Mouse (Mus musculus) heart, postnatal 0 days (tissue): ENCODE results near the gene B3gat3. TPM values are rescaled to one million over a fixed set of nuclear protein-coding genes. Genes with fewer than 3 reads are reported as not detected.

ENCODE experiments used
- ATAC-seq: fragments of 200-750 bp; cut with Nextera tagmentation; 2 replicates; pipeline ENCODE4 v1.8.0; 2017; ENCODE audit warnings: low read depth, moderate number of reproducible peaks, moderate library complexity; ENCODE audit not compliant: insufficient read depth
- DNase-seq: peaks from one replicate; pipeline ENCODE4 v3.0.0-alpha.2; 2016; ENCODE audit warnings: low spot score
- H3K27ac ChIP-seq: fragments of 300-500 bp; sonication (generic); 2 replicates; pipeline ENCODE4 v1.5.1; 2014; ENCODE audit warnings: low read depth, mild to moderate bottlenecking
- H3K27me3 ChIP-seq: fragments of 300-500 bp; sonication (generic); 2 replicates; pipeline ENCODE4 v1.6.1; 2014; ENCODE audit warnings: low read length, mixed read lengths; ENCODE audit not compliant: control insufficient read depth, insufficient read depth
- H3K36me3 ChIP-seq: fragments of 300-500 bp; sonication (generic); replicated peaks from 2 replicates; pipeline ENCODE4 v1.6.1; 2014; ENCODE audit warnings: low read length, mixed read lengths; ENCODE audit not compliant: control insufficient read depth, insufficient read depth
- H3K4me1 ChIP-seq: fragments of 300-500 bp; sonication (generic); 2 replicates; pipeline ENCODE4 v1.6.1; 2014; ENCODE audit warnings: antibody characterized with exemption; ENCODE audit not compliant: control insufficient read depth, insufficient read depth
- H3K4me2 ChIP-seq: fragments of 300-500 bp; sonication (generic); 2 replicates; pipeline ENCODE4 v1.6.1; 2014; ENCODE audit warnings: low read depth, mild to moderate bottlenecking, low read length, moderate library complexity
- H3K4me3 ChIP-seq: fragments of 300-500 bp; sonication (generic); 2 replicates; pipeline ENCODE4 v1.5.1; 2014; ENCODE audit warnings: low read depth, low read length
- H3K9ac ChIP-seq: fragments of 300-500 bp; sonication (generic); replicated peaks from 2 replicates; pipeline ENCODE4 v1.6.1; 2014; ENCODE audit warnings: low read depth, low read length, mixed read lengths
- H3K9me3 ChIP-seq: fragments of 300-500 bp; sonication (generic); replicated peaks from 2 replicates; pipeline ENCODE4 v1.6.1; 2016; ENCODE audit warnings: low read length; ENCODE audit not compliant: control insufficient read depth
- CTCF ChIP-seq: IDR thresholded peaks from 2 replicates; pipeline ENCODE4 v1.5.1; 2016; ENCODE audit warnings: antibody characterized with exemption, control low read depth, low read depth
- EP300 ChIP-seq: IDR thresholded peaks from 2 replicates; pipeline ENCODE4 v1.6.1; 2016; ENCODE audit warnings: antibody characterized with exemption, low read depth
- WGBS: fragments of 180-500 bp; shearing (Covaris S2); extraction: QIAGEN DNeasy Blood & Tissue Kit; methylation state at CpG from one replicate; pipeline ENCODE4 v1.1.7; 2014; 5-methylcytosine and 5-hydroxymethylcytosine counted together
- polyA plus RNA-seq: library from polyadenylated mRNA; unstranded; fragments of >200 nt; fragmentation: Nextera tagmentation; extraction: Ambion mirVana; gene quantifications from 2 replicates; pipeline ENCODE4 v1.2.1, GENCODE M21; 2015
- total RNA-seq: library from RNA; depleted of rRNA; stranded (reverse); fragments of >200 nt; gene quantifications from 2 replicates; pipeline ENCODE4 v1.2.3, GENCODE M21; 2014; ENCODE audit warnings: low replicate concordance

Gene B3gat3
- total and polyA plus RNA-seq, 2 experiments from 2014 or later: 26.8 to 54.2 TPM

DNA sequence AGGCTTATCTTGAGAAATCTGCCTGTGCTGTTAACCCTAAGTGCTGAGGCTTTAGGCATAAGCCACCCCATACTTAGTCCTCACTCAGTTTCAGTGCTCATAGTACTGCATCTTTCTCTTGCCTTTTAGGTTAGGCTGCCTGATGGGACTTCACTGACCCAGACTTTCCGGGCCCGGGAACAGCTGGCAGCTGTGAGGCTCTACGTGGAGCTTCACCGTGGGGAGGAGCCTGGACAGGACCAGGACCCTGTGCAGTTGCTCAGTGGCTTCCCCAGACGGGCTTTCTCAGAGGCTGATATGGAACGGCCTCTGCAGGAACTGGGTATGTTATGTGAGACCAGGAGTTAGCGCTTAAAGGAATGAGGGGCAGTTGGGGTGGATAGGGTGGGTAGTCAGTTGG lies 45.1 kb upstream of the B3gat3 start:
- no peak for TF ChIP-seq EP300
- no peak for TF ChIP-seq CTCF
- Histone ChIP-seq H3K36me3 (peaks cover 43% of the 10 kb centered on the region), H3K9me3 (no peaks in the 10 kb centered on the region), H3K9ac (no peak overlapping the region), H3K4me3 (no peak overlapping the region), H3K4me2 (no peak overlapping the region), H3K27me3 (no peaks in the 10 kb centered on the region), H3K4me1 (peaks cover 3% of the 10 kb centered on the region), H3K27ac (no peak overlapping the region)
- WGBS: 87% methylated on average over 7 of the region's 7 CpGs
- DNase-seq: no peak
- ATAC-seq: no peak

DNA sequence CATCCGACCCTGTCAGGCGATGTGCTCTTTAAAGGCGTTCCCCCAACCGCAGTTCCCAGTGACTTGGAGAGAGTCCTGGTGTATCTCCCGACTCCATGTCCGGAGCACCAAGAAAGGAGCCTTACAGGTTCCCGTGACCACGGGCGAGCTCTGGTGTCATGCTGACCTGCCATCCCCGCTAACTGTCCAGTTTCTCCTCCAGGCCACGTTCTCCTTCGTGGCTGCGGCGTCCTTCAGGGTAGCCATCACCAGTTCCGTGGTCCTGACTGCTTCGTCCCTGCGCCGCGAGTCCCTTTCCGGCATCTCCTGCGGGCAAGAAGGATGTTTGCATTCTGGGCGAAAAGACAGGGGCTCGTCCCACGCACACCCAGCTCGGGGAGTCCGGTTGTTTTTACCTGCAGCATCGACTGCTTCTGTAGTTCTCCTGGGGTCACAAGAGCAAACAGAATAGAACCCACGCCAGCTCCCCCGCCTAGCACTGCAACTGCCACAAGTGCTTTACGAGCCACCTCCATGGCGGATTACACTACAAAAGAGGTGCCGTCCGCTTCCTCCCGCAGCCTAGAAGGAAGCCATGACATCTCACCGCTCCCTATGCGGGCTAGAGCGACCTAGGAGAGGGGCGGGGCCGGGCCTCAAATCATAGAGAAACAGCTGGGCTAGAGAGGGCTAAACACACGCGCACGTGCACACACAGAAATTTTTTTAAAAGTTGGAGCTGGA lies 39.7 kb upstream of the B3gat3 start, which contains the start of gene Uqcc3:
Gene Uqcc3, minus strand, starts transcription at position 613 of the 723 bp plus-strand sequence.
- no peak for TF ChIP-seq CTCF
- H3K4me1 ChIP-seq: peaks cover 3% of the 10 kb centered on the region
- H3K27me3 ChIP-seq: no peaks in the 10 kb centered on the region
- peak; percentile 98 for ATAC-seq
- peak within 1 kb of the TSS; percentile 75 for H3K9ac ChIP-seq
- no peaks in the 10 kb centered on the region for H3K9me3 ChIP-seq
- peaks cover 21% of the 10 kb centered on the region for H3K36me3 ChIP-seq
- WGBS: under 1% methylated on average over 42 of the region's 42 CpGs
- H3K4me2 ChIP-seq: peak within 1 kb of the TSS; percentile 93
- H3K4me3 ChIP-seq: peak within 1 kb of the TSS; percentile 72
- DNase-seq: peak; percentile 90
- peak within 1 kb of the TSS; percentile 79 for H3K27ac ChIP-seq

DNA sequence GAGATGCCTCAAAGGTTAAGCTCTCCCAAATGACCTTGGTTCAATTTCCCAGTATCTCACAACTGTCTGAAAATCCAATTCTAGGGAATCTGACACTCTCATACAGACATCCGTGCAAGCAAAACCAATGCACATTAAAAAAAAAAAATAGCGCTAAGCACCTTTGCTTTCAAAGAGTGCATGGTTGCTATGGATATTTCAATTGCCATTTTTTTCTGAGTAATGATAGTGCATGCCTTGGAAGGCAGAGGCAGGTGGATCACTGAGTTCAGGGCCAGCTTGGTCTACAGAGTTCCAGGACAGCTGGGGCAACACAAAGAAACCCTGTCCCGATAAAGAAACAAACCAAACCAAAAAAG lies 39.2 kb upstream of the B3gat3 start:
- Histone ChIP-seq H3K36me3 (peaks cover 16% of the 10 kb centered on the region), H3K4me1 (peaks cover 3% of the 10 kb centered on the region), H3K4me2 (peak overlapping the region; percentile 93), H3K27me3 (no peaks in the 10 kb centered on the region), H3K4me3 (peak overlapping the region; percentile 72), H3K27ac (peak overlapping the region; percentile 20; the same call in 1 of the 2 replicates), H3K9me3 (no peaks in the 10 kb centered on the region), H3K9ac (no peak overlapping the region)
- TF ChIP-seq CTCF (no peak), EP300 (no peak)
- ATAC-seq: no peak
- WGBS: 15% methylated on average over 3 of the region's 3 CpGs
- DNase-seq: no peak

DNA sequence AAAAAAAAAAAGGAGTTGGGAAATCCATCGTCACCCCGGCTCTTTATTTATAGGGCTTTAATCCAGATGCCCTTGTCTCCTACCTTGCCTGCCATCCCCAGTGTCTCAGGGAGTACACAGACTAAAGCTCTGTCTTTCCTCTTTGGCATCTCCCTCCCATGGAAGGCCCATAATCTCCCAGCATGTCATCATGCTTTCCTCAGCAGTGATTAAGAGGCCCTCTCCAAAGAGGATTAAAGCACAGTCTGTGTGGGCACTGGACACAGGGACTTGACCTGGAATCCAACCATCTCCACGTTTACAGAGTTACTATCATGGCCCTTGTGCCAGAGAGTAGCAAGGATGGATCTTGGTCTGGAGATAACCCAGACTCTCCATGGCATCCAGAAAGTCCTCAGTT lies 36.6 kb upstream of the B3gat3 start, which contains the start of the genes Lbhd1 and Gm49403:
Gene Lbhd1, plus strand, starts transcription at position 117 of the 400 bp plus-strand sequence.
Gene Gm49403, plus strand, starts transcription at position 315 of the 400 bp plus-strand sequence.
- H3K9me3 ChIP-seq: no peaks in the 10 kb centered on the region
- 45% methylated on average over 3 of the region's 3 CpGs for WGBS
- TF ChIP-seq CTCF (no peak), EP300 (no peak)

DNA sequence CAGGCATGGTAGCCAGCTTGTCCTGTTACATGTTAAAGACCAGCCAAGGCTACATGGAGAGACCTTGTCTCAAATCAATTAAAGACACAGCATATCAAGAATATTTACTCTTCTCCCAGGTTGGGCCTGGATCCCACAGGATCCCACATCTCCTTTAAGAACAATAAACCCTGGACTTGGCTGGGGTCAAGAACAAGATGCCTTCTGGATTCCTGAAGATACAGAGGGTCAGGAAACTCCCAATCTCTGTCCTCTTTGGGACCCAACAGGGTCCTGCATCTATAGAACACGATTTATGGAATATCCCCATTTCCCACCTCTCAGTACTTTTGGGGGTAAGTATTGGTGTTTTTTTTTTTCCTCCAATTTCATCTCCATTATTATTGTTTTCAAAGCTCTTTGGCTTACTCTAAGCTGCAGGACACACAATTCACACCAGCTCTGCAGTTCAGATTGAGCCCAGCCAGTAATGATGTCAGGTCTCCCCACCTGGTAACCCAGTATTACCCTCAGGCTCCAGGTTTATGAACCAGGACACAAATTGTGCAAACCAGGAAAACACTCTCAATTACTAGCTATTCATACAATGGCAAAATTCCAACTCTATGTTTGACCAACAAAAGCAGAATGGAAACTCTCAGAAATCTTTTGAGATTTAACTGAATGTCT lies 33.1 kb upstream of the B3gat3 start:
- Histone ChIP-seq H3K4me3 (no peak overlapping the region), H3K9me3 (no peaks in the 10 kb centered on the region), H3K9ac (no peak overlapping the region), H3K4me1 (peaks cover 5% of the 10 kb centered on the region; the same call in 1 of the 2 replicates), H3K4me2 (no peak overlapping the region), H3K27me3 (no peaks in the 10 kb centered on the region), H3K27ac (no peak overlapping the region), H3K36me3 (no peaks in the 10 kb centered on the region; the same call in 1 of the 2 replicates)
- WGBS: 70% methylated on average over 1 of the region's 1 CpGs
- ATAC-seq: no peak
- TF ChIP-seq CTCF: no peak
- no peak for TF ChIP-seq EP300
- DNase-seq: no peak

More for the DNA sequence above, 36.6 kb upstream of the B3gat3 start, which contains the start of the genes Lbhd1 and Gm49403:
- Histone ChIP-seq H3K27ac (no peak within 1 kb of the TSS), H3K36me3 (0 out of 2 replicates have a peak, but pooled peaks cover under 1% of the 10 kb centered on the region), H3K27me3 (no peaks in the 10 kb centered on the region), H3K4me3 (no peak within 1 kb of the TSS), H3K4me1 (peaks cover 9% of the 10 kb centered on the region), H3K9ac (no peak within 1 kb of the TSS), H3K4me2 (no peak within 1 kb of the TSS)
- ATAC-seq (no peak), DNase-seq (no peak)
